Mouse (Mus musculus): Measurements from ENCODE around the gene Ncf2.
"Not testable (repeated sequence)": the region's sequence is repeated elsewhere in the genome, so short reads cannot be mapped to it uniquely, and the experiment has no call there.

- TF ChIP-seq POLR2A (IDR thresholded peaks at IDR 0.05; ENCODE audit: borderline replicate concordance, control insufficient read depth, low read depth, low read length); CTCF (IDR thresholded peaks at IDR 0.05; ENCODE audit: control insufficient read depth, insufficient read depth, low read length): not testable (repeated sequence)
Observed at GRCm38 (mm10) chr1:152774601-152775000, 25.4 kb upstream of the Ncf2 start.

All from bone marrow, adult 2 months (tissue).